Mouse (Mus musculus): ENCODE measurements at regions not wholly inside any gene's neighbourhood (a gene's known extent, or its start where the extent isn't known, plus 50 kb on each side); places are given as distances from the start of the nearest gene placed in this dataset.

- Histone ChIP-seq H3K79me2 (replicated peaks; ENCODE audit: control insufficient read depth, extremely low read depth, insufficient read depth, poor library complexity, severe bottlenecking) (no peaks in the 10 kb centered on the region), H3K27ac (ENCODE audit: insufficient read depth, low read depth) (no peak overlapping the region)
- in situ Hi-C loops (cut with MboI; ENCODE audit: low pct_ligation_motif_present, low pct_unique_long_range_greater_than_20kb, low sequenced_read_pairs): no loop called here
Observed at GRCm38 (mm10) chr11:31821479-31822411, 50.3 kb upstream of the Cpeb4 start.

More at GRCm38 (mm10) chr11:31821479-31822411, 50.3 kb upstream of the Cpeb4 start:
- no peak overlapping the region for H3K4me3 ChIP-seq (replicated peaks in 1 of 3; ENCODE audit: low read depth in 2 of 3, low read length in 2 of 3, poor library complexity in 1 of 3)
- no peak for DNase-seq (ENCODE audit: extremely low read depth)
- no peak for TF ChIP-seq KAT2A (IDR thresholded peaks at IDR 0.05; ENCODE audit: insufficient replicate concordance, low read length)
- no peak for TF ChIP-seq MAX (IDR thresholded peaks at IDR 0.05; ENCODE audit: low read length)
- no peak for TF ChIP-seq ZC3H11A (IDR thresholded peaks at IDR 0.05; ENCODE audit: low read depth, low read length)
- TF ChIP-seq MYC (IDR thresholded peaks at IDR 0.05; ENCODE audit: low read depth, low read length): no peak
- no peak for TF ChIP-seq E2F4 (IDR thresholded peaks at IDR 0.05; ENCODE audit: insufficient replicate concordance, low read depth, low read length)
- no peak for TF ChIP-seq ZMIZ1 (IDR thresholded peaks at IDR 0.05; ENCODE audit: low read depth, low read length)
- no peak for TF ChIP-seq NELFE (IDR thresholded peaks at IDR 0.05; ENCODE audit: low read depth, low read length)
- no peak for TF ChIP-seq TBP (conservative IDR thresholded peaks at IDR 0.05; ENCODE audit: low read depth, low read length)
- no peak for TF ChIP-seq BHLHE40 (IDR thresholded peaks at IDR 0.05; ENCODE audit: low read depth, low read length)
- no peak for TF ChIP-seq UBTF (IDR thresholded peaks at IDR 0.05; ENCODE audit: low read depth, low read length)
- no peak for TF ChIP-seq ETS1 (conservative IDR thresholded peaks at IDR 0.05; ENCODE audit: low read depth, low read length)
- H3K4me2 ChIP-seq (ENCODE audit: insufficient read depth, low read depth, poor library complexity, severe bottlenecking): no peak overlapping the region
- no peak overlapping the region for H3K9ac ChIP-seq (ENCODE audit: insufficient read depth, low read depth)
- H3K36me3 ChIP-seq (replicated peaks in 1 of 2; ENCODE audit: control insufficient read depth in 1 of 2, insufficient read depth in 1 of 2, low read length in 1 of 2): no peaks in the 10 kb centered on the region
- dilution Hi-C loops (cut with MboI; ENCODE audit: extremely low pct_ligation_motif_present, extremely low pct_unique_long_range_greater_than_20kb, low sequenced_read_pairs): no loop called here
- H3K9me3 ChIP-seq (replicated peaks; ENCODE audit: low read length): no peaks in the 10 kb centered on the region
- H3K27me3 ChIP-seq (replicated peaks): no peaks in the 10 kb centered on the region
- peaks cover 30 to 71% of the 10 kb centered on the region in 2 experiments for H3K4me1 ChIP-seq (ENCODE audit: control insufficient read depth in 1 of 2, insufficient read depth in 2 of 2)

All from CH12.LX (cell line).